Mouse (Mus musculus) cerebral cortex, adult 2 months (tissue): ENCODE data around the gene Pygb.

Experiments
- WGBS: fragments of 180-500 bp; shearing (Covaris S2); methylation state at CpG from one replicate; pipeline ENCODE4 v1.1.7; 2018; 5-methylcytosine and 5-hydroxymethylcytosine counted together

The Pygb gene

DNA sequence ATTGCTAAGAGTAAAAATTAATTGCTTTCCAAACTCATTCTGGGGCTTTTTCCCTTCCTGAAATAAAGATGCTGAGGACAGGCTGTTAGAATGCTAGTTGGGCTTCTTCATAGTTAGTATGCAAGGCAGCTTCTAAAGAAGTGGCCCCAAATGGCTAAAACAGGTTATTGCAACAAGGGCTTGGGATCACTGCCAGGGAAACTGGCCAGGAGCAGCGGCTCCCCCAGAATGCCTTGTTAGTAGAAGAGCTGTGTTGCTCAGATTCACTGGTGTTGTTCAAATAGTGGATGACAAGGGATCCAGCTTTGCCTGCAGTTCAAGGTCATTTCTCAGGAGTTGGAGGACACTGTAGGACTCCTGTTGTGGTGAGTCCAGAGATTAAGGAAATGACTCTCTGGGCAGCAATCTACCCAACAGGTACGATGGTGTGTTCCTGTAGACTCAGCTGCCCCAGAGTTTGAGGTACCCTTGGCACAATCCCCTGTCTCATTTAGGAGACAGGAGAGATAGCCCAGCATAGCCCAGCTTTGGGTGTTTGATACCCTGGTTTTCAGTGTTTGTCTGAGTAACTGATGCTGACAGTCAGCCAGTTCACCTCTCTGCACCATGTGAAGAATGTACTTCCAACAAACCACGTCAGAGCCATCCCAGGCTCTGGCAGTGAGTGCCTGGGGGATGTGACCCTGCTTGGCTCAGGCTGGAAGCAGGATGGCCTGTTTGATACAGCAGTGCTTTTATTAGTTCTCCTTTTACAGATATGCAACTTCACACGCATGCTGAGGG, 2.4 kb downstream of the Pygb start:
- 32% methylated on average over 4 of the region's 4 CpGs for WGBS

GRCm38 (mm10) chr2:150793320-150793719, 6.8 kb downstream of the Pygb start:
- WGBS: 73% methylated on average over 4 of the region's 4 CpGs

DNA sequence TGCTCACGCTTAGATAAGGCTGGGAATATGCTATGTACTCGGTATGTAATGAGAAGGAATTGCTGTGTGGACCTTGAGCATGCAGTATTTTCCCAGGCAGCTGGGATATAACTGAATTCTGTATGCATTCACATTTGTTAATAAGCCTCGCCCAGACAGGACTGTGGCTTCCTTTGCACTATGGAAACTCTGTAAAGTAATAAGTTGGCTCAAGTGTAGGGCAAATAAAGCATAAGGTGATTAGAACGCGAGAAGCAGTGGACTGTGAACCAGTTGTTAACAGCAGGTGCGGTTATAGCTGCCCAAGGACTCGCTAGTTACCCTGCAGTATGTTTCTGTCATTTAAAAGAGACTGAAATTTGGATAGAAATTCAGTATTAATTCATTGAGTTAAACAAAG, 11.5 kb downstream of the Pygb start:
- WGBS: 85% methylated on average over 7 of the region's 7 CpGs

- 90% methylated on average over 5 of the region's 5 CpGs for WGBS
These were observed 14.1 kb downstream of the Pygb start for GRCm38 (mm10) chr2:150800616-150801015.

DNA sequence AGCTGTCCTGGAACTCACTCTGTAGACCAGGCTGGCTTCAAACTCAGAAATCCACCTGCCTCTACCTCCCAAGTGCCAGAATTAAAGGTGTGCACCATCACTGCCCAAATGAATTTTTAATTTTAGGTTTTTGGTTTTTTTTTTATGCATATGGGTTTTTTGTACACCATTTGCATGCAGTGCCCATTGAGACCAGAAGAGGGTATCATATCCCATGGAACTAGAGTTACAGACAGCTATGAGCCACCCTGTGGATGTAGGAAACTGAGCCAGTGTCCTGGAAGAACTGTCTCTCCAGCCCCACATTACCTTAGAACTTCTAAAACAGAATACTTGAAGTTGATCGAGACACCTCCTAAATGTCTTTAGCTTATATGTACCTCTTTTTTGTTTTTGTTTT, 16.5 kb downstream of the Pygb start:
- 100% methylated on average over 1 of the region's 1 CpGs for WGBS

GRCm38 (mm10) chr2:150808381-150808780, 21.8 kb downstream of the Pygb start:
- 36% methylated on average over 6 of the region's 6 CpGs for WGBS

GRCm38 (mm10) chr2:150808812-150809211, 22.3 kb downstream of the Pygb start:
- 85% methylated on average over 6 of the region's 6 CpGs for WGBS

DNA sequence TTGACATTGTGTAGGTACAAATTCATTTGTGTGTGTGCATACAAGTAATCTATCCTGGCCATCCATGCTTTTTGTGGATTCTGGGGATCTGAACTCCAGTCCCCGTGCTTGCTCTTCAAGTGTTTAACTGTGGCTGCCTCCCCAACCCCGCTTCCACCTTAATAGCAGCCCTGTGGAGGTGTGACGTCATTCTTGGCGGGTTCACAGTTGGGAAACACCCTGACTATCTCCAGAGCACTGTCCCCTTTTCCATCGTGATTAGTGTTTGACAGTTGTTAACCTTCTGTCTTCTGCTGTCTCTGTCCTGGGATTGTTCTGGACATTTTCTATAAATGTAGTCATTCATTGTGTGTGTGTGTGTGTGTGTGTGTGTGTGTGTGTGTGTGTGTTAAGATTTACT, 24.1 kb downstream of the Pygb start:
- WGBS: 80% methylated on average over 5 of the region's 5 CpGs

GRCm38 (mm10) chr2:150812816-150813215, 26.3 kb downstream of the Pygb start:
- 83% methylated on average over 6 of the region's 6 CpGs for WGBS

- 70% methylated on average over 18 of the region's 18 CpGs for WGBS
These were observed 30.3 kb downstream of the Pygb start for GRCm38 (mm10) chr2:150816676-150817402.

DNA sequence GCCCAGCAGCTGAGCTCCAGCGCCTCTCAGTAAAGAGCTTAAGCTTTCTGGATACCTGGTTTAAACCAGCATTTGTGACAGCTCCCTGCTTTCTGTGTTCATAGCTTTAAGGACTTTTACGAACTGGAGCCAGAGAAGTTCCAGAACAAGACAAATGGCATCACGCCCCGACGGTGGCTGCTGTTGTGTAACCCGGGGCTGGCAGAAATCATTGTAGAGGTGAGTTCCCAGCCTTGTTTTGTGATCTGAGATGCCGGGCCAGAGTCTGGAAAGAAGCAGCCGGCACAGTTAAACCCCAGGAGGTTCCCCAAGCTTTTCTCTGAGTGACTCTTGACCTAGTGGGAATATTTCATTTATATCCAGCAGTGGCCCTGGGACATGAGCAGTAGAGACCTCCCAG, 32.2 kb downstream of the Pygb start:
- WGBS: 72% methylated on average over 8 of the region's 8 CpGs

- 60% methylated on average over 8 of the region's 8 CpGs for WGBS
These were observed 34.2 kb downstream of the Pygb start for GRCm38 (mm10) chr2:150820720-150821119.

DNA sequence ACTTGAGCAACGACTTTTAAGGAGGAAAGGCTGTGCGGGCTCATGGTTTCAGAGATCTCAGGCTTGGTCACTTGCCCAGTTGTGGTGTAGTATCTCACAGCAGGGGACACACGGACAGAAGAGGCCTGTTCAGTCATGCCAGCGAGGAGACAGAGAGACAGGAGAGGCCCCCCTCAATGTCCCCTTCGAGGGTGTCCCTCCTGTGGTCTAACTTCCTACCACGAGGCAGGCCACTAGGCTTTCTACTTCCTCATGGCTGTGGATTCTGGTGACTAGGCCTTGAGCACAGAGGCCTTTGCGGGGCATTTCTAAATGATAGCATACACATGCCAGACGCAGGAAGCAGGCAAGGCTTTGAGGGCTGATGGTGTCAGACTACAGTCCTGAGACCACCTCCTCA, 36.5 kb downstream of the Pygb start:
- 72% methylated on average over 8 of the region's 8 CpGs for WGBS

- 57% methylated on average over 3 of the region's 3 CpGs for WGBS
These were observed 39.9 kb downstream of the Pygb start for GRCm38 (mm10) chr2:150826426-150826825.

DNA sequence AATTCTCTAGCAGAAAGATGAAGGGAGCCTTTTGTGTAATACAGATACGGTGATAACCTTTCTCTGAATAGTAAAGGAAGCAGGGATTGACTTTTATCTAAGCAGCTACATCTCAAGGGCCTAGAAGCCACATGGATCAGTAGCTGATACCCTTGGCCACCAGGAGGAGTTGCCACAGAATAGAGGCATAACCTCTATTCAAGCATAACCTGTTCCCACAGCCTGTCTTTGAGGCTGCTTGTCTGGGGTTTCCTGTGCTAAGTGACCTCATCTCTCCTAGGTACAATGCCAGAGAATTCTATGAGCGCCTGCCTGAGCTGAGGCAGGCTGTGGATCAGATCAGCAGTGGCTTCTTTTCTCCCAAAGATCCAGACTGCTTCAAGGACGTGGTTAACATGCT, 41.6 kb downstream of the Pygb start:
- WGBS: 80% methylated on average over 3 of the region's 3 CpGs

- WGBS: 82% methylated on average over 4 of the region's 4 CpGs
These were observed 42.1 kb downstream of the Pygb start for GRCm38 (mm10) chr2:150828654-150829053.

- 65% methylated on average over 2 of the region's 2 CpGs for WGBS
These were observed 43.5 kb downstream of the Pygb start for GRCm38 (mm10) chr2:150830011-150830410.

DNA sequence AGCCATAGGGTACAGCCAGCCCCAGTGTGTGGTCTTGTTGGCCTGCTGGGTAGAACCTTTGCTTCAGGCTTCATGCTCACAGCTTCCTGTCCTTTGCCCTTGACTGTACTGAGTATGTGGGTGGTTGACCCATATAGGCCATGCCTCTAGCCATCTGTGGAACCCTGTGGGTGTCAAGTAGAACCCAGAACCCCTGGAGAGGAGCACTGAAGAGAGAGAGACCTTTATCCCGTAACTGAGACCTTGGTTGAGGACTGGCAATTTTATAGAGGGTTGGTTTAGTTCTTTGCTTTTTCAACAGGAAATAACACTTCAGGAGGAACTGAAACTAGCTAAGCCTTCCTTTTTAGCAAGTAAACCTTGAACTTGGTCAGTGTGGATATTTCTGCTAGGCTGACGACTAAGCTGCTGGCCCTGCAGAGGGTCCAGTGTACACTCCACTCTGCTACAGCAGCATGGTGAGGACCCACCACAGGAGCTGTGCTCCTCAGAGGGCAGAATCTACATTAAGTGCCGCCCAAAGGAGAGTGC, 44.4 kb downstream of the Pygb start:
- WGBS: 57% methylated on average over 3 of the region's 3 CpGs

DNA sequence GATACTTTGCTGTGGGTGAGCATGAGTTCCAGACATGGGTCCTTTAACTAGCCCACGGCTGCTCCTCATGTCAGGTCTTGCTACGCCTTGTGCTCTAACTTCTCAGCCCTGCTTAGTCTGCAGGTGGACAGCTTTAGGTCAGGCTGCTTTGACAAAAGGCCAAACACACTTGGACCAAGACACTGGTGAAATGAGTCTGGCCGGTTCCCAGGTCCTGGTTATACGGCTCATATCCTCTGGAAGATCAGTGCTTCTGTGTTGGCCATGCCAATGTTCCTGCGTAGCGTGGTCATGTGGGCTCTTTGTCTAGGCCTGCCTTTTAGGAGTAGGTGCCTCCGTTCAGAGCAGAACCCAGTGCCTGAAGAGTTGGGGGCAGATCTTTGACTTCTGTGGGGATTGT, 45.5 kb downstream of the Pygb start:
- WGBS: 78% methylated on average over 7 of the region's 7 CpGs

DNA sequence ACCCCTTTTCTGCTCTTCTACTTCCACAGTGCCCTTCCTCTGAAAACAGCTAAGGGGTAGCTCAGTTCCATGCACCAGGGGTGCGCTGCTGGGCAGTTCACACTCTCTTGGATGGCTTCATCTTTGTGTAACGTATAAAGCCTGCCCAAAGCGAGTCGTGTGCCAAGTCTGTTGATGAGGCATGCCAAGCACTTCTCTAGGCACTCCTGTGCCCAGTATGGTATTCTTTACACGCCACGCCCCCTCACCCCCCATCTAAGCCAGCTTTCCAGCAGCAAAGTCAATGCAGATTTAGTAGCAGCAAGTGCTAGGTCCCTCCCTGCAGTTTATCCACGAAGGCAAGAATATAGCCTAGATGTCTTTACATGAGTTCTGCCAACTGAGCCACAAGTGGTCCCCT, 48.1 kb downstream of the Pygb start:
- WGBS: 42% methylated on average over 7 of the region's 7 CpGs

GRCm38 (mm10) chr2:150835975-150836374, 49.4 kb downstream of the Pygb start:
- WGBS: 91% methylated on average over 4 of the region's 4 CpGs

GRCm38 (mm10) chr2:150836906-150837305, 50.4 kb downstream of the Pygb start:
- 49% methylated on average over 15 of the region's 15 CpGs for WGBS

GRCm38 (mm10) chr2:150837781-150838180, 51.2 kb downstream of the Pygb start:
- 90% methylated on average over 3 of the region's 3 CpGs for WGBS
